Mouse (Mus musculus): ENCODE measurements around the gene Ccdc142. TPM values are rescaled to one million over a fixed set of nuclear protein-coding genes. Genes with fewer than 3 reads are reported as not detected.

Gene Ccdc142
- total RNA-seq, 2 experiments from 2014 or later = 2.4 to 7.9 TPM

- DNase-seq = no peak
Measured at GRCm38 (mm10) chr6:83084477-83084876, 16.9 kb upstream of the Ccdc142 start.

GRCm38 (mm10) chr6:83086121-83087035, 15.0 kb upstream of the Ccdc142 start, which contains the start of gene Lbx2:
Gene Lbx2, plus strand, starts transcription at chr6:83086367.
- DNase-seq = peak; percentile 62

DNA sequence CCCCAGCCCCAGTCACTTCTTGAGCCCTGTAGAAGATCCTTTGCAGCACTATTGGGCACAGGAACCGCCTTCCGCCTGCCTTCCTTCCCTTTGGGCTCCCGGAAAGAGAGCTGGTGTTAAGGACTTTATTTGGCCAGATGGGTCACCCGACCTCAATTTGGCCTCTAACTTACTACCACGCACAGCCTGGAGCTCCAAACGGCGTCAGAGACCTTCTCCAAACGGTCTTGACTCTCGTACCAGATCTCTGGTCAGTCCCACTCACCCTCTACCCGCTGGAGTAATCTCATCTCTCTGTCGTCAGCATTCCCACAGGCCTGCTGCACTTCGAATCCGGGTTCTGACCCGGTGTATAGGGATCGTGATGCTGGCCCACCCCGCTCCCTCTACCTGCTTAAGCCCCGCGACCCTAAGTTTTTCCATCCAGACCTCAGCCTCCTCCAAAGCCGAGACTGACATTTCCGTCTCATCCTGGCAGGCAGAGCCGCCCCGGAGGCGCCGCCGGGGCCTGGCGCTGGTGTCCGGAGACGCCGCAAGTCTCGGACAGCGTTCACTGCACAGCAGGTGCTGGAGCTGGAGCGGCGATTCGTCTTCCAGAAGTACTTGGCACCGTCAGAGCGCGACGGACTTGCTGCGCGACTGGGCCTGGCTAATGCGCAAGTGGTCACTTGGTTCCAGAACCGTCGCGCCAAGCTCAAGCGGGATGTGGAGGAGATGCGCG, 14.0 kb upstream of the Ccdc142 start:
- peak; percentile 69 for DNase-seq

DNA sequence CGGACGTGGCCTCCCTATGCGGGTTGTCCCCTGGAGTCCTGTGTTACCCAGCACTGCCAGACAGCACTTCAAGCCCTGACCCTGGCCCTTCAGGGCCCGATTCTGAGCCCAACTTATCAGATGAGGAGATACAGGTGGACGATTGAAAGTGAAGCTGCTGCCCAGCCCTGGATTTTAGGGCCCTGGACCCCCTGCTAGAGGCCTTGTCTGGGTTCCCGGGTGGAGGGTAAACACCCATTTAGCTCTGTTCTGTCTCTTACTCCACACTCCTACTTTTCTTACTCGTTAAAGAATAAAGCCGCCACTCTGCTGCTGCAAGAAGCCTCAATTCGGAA, 13.5 kb upstream of the Ccdc142 start:
- no peak for DNase-seq

- DNase-seq = peak; percentile 62
Measured at GRCm38 (mm10) chr6:83092416-83093127, 8.8 kb upstream of the Ccdc142 start.

DNA sequence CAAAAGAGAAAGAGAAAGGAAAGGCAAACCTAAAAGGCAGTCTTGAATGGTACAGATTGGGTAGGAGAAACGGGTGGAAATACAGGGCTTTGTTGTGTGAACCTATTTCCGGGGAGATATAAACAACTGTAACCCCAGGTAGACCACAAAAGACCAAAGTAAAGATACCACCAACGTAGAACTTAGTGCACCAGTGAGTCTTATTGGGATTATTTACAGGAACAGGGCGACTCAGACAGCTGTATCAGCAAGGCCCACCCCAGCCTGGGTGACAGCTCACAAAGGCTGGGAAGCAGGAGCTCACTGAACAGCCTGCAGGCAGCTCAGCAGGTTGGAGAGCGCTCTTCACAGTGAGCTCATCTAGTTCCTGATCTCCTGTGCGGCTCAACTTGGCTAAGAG, 5.4 kb upstream of the Ccdc142 start:
- no peak for DNase-seq

DNA sequence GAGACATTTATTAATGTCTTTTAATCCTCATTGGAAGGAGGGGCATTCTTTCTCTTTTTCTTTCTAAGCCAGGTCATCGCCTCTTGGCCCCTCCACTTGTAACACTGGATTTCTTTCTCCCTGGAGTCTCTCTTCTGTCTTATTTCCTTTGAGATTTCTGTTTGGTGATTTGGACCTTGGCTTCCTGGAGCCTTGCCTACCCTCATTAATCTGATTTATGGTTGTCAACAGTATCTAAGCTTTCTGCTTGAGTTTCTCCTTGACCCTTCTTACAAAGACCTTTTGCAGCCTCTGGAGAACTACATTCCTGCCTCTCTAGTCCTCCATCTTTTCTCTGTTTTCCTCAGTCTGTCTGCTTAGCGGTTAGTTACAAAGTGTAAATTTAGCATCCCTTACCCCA, 3.0 kb upstream of the Ccdc142 start:
- peak; percentile 74 for DNase-seq

DNA sequence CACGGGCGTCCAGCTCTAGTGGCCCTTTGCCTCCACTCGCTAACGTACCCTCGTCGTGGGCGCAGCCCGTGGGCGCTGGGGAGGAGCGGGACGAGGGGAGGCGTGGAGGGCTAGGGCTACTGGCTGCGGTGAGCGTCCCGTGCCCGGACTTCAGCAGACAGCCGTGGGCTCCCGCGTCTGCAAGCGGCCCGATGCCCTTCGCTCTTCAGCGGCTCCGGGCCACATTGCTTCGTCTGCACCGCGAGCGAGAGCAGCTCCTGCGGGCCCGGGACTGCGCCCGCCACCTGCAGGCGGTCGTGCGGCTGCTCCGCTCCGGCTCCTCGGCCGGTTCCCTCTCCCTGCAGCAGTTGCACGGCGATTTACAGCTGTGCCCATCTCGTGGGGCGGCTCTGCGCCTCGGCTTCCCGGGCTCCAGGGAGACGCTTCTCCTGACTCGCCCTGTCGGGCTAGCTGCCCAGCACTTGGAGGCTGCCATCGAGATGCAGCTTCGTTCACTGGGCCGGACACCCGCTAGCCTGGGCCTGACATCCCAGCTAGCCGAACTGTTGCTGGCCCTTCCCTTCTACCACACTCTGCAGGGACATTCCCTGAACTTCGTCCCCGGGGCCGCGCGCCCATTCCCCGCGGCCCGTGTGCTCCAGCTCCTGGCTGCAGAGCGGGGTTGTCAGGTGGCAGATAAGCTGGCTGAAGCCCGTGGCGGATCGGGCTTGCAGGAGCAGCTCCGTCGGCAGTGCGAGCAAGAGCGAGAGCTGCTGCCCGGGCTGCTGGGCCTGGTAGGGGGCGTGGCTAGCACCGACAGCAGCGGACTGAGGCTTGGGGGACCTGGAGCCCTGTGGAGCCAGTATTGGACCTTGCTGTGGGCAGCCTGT, 521 bp downstream of the Ccdc142 start:
- DNase-seq = peak; percentile 80

- no peak for DNase-seq
Measured at GRCm38 (mm10) chr6:83103130-83103650, 1.8 kb downstream of the Ccdc142 start.

GRCm38 (mm10) chr6:83104158-83104557, 2.8 kb downstream of the Ccdc142 start:
- no peak for DNase-seq

DNA sequence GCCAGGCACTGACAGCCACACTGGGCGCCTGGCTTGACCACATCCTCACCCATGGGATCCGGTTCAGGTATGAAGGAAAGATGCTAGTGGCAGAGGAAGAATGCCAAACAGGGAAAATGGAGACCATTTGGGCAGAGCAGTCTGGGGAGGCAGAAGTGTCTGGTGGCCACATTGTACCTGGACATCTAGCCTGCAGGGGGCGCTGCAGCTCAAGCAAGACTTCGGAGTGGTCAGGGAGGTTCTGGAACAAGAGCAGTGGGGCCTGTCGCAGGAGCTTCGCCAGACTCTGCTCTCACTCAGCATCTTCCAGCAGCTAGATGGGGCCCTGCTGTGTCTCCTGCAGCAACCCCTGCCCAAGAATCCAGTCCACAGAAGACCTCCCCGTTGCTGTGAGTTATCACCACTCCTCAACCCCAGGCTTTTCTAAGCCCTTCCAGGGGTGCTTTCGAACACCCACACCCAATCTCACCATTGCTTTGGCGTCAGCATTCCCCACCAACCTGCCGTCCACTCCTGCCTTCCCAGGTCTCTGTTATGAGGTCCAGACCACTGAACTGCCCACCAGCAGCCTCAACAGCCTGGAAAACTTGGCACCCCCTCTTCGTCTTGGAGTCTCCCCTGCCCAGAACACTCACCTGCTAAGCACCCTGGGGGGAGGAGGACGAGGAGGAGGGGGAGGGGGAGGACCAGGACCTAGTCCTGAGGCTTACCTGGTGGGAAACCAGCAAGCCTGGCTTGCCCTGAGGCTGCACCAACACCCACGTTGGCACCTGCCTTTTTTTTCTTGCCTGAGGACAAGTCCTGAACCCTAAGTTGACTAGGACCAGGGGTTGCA, 6.4 kb downstream of the Ccdc142 start:
- peak; percentile 91 for DNase-seq

GRCm38 (mm10) chr6:83108762-83109668, 7.6 kb downstream of the Ccdc142 start, which contains the start of gene Mrpl53:
Gene Mrpl53, plus strand, starts transcription at chr6:83109040.
- peak; percentile 92 for DNase-seq

DNA sequence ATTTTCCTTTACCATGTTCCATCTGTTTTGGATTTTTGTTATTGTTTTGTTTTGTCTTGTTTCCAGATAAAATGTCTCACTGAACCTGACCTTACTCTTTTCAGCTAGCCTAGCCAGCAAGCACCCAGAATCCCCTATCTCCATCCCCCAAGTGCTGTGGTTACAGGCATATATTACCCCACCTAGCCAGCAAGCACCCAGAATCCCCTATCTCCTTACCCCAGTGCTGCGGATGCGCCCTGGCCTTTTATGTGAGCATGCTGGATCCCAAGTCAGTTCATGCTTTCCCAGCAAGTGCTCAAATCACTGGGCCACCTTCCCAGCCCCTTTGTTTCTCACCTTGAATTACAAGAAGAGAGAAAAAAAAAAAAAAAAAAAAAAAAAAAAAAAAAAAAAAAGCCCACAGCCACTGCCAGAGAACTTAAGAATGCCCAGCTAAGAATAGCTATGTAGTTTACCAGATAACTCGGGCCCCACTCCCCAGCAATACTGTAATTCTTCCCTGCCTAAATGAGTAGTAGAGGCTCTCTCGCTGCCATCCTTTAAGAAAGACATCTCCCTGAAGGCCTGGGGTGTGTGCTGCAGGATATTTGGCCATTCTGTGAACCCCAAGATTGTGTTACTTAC, 10.2 kb downstream of the Ccdc142 start:
- DNase-seq = no peak

DNA sequence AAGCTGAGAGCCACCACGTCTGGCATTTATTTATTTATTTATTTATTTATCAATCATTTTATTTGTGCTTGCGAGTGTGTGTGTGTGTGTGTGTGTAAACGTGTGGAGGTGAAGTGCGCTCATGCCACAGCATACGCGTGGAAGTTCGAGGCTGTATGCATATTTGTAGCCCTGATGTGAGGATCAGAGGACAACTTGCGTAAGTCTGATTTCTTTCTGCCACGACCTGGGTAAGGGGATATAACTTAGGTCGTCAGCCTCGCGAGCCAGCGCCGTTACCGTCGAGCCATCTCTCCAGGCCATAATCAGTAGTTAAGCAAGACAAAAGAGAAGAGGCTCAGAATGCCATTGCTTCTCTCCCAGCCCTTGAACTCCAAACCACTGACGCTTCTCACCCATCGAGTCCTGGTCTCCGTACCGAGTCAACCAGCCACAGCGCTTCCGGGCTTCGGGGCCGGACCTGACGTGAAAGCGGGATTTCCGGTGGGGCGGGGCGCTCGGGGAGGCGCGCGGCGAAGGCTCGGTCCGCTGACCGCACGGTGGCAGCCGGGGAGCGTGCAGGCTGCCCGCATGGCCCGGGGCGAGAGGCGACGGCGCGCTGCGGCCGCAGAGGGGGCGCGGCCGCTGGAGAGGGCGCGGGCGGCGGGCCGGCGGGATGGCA, 13.7 kb downstream of the Ccdc142 start, which contains the start of gene Mogs:
TSS of gene Mogs (plus strand) at position 486 of the 661 bp plus-strand sequence.
- DNase-seq = peak; percentile 98

- DNase-seq = no peak
Measured at GRCm38 (mm10) chr6:83115682-83116372, 14.4 kb downstream of the Ccdc142 start.

GRCm38 (mm10) chr6:83116373-83117164, 15.2 kb downstream of the Ccdc142 start:
- DNase-seq = no peak

GRCm38 (mm10) chr6:83117165-83117438, 15.7 kb downstream of the Ccdc142 start:
- DNase-seq = no peak
